Mouse (Mus musculus) neural tube, embryonic 15.5 days (tissue): Measurements from ENCODE around the gene Mea1. TPM values are rescaled to one million over a fixed set of nuclear protein-coding genes. Genes with fewer than 3 reads are reported as not detected.

Source experiments
- ATAC-seq: fragments of 200-750 bp; cut with Nextera tagmentation; 2 replicates; pipeline ENCODE4 v1.8.0; 2017; ENCODE audit warnings: mild to moderate bottlenecking, moderate TSS enrichment, moderate library complexity; ENCODE audit not compliant: low FRiP score
- H3K27ac ChIP-seq: fragments of 300-500 bp; sonication (generic); replicated peaks from 2 replicates; pipeline ENCODE4 v1.5.1; 2015; ENCODE audit warnings: mild to moderate bottlenecking, inconsistent platforms
- H3K27me3 ChIP-seq: fragments of 300-500 bp; sonication (generic); replicated peaks from 2 replicates; pipeline ENCODE4 v1.6.1; 2015; ENCODE audit warnings: inconsistent platforms
- H3K36me3 ChIP-seq: fragments of 300-500 bp; sonication (generic); 2 replicates; pipeline ENCODE4 v1.6.1; 2015; ENCODE audit warnings: inconsistent platforms
- H3K4me1 ChIP-seq: fragments of 300-500 bp; sonication (generic); 2 replicates; pipeline ENCODE4 v1.6.1; 2015; ENCODE audit warnings: inconsistent platforms
- H3K4me2 ChIP-seq: fragments of 300-500 bp; sonication (generic); 2 replicates; pipeline ENCODE4 v1.6.1; 2015; ENCODE audit warnings: inconsistent platforms, mild to moderate bottlenecking, moderate library complexity
- H3K4me3 ChIP-seq: fragments of 300-500 bp; sonication (generic); replicated peaks from 2 replicates; pipeline ENCODE4 v1.5.1; 2015; ENCODE audit warnings: mild to moderate bottlenecking, inconsistent platforms
- H3K9ac ChIP-seq: fragments of 300-500 bp; sonication (generic); replicated peaks from 2 replicates; pipeline ENCODE4 v1.6.1; 2015; ENCODE audit warnings: mild to moderate bottlenecking, inconsistent platforms
- H3K9me3 ChIP-seq: fragments of 300-500 bp; sonication (generic); replicated peaks from 2 replicates; pipeline ENCODE4 v1.6.1; 2016; ENCODE audit warnings: inconsistent platforms
- WGBS: fragments of 180-500 bp; shearing (Covaris S2); methylation state at CpG from one replicate; pipeline ENCODE4 v1.1.7; 2015; ENCODE audit warnings: mixed read lengths; 5-methylcytosine and 5-hydroxymethylcytosine counted together
- polyA plus RNA-seq: library from polyadenylated mRNA; unstranded; fragments of >200 nt; fragmentation: Nextera tagmentation; extraction: Ambion mirVana; gene quantifications from 2 replicates; pipeline ENCODE4 v1.2.1, GENCODE M21; 2015

The Mea1 gene
- polyA plus RNA-seq, 1 experiment from 2014 or later: 308 TPM

GRCm38 (mm10) chr17:46698515-46698914 lies 19.9 kb downstream of the Mea1 start:
- Histone ChIP-seq H3K4me1 (peaks cover 30% of the 10 kb centered on the region), H3K27me3 (no peaks in the 10 kb centered on the region), H3K9ac (no peak overlapping the region), H3K9me3 (no peaks in the 10 kb centered on the region), H3K36me3 (peaks cover 7% of the 10 kb centered on the region), H3K4me2 (no peak overlapping the region), H3K4me3 (no peak overlapping the region), H3K27ac (no peak overlapping the region)
- WGBS: 92% methylated on average over 6 of the region's 6 CpGs
- ATAC-seq: no peak

GRCm38 (mm10) chr17:46699245-46699644 lies 20.7 kb downstream of the Mea1 start:
- Histone ChIP-seq H3K4me3 (no peak overlapping the region), H3K4me1 (peaks cover 37% of the 10 kb centered on the region), H3K9ac (no peak overlapping the region), H3K36me3 (peaks cover 7% of the 10 kb centered on the region), H3K4me2 (no peak overlapping the region), H3K27me3 (no peaks in the 10 kb centered on the region), H3K27ac (no peak overlapping the region), H3K9me3 (no peaks in the 10 kb centered on the region)
- 44% methylated on average over 5 of the region's 5 CpGs for WGBS
- ATAC-seq: no peak

DNA sequence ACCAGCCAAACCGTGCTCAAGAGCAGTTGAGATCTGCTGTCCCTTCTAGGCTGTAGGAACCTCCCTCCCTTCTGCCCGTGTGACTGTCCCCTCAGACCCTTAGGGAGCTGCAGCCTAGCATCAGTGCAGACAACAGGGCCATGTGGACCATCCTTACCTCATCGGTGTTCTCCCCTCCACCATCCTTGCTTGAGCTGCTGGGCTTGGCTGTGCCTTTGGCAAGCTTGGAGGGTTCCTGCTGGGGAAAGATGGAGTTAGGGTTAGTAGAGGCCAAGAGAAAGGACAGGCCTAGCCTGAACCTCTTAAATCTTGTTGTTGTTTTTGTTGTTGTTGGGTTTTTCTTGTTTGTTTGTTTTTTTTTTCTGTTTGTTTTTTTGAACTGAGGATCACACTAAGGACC lies 21.3 kb downstream of the Mea1 start:
- H3K36me3 ChIP-seq: peaks cover 7% of the 10 kb centered on the region
- 89% methylated on average over 3 of the region's 3 CpGs for WGBS
- no peaks in the 10 kb centered on the region for H3K27me3 ChIP-seq
- H3K9ac ChIP-seq: no peak overlapping the region
- no peak for ATAC-seq
- H3K4me3 ChIP-seq: no peak overlapping the region
- H3K9me3 ChIP-seq: no peaks in the 10 kb centered on the region
- no peak overlapping the region for H3K4me2 ChIP-seq
- H3K4me1 ChIP-seq: peaks cover 37% of the 10 kb centered on the region
- no peak overlapping the region for H3K27ac ChIP-seq

GRCm38 (mm10) chr17:46701489-46701888 lies 22.9 kb downstream of the Mea1 start:
- Histone ChIP-seq H3K4me2 (peak overlapping the region; percentile 88), H3K4me3 (no peak overlapping the region), H3K27ac (peak overlapping the region; percentile 41), H3K36me3 (peaks cover 7% of the 10 kb centered on the region), H3K9me3 (no peaks in the 10 kb centered on the region), H3K9ac (0 out of 2 replicates have a peak overlapping the region, but pooled peaks have one; percentile 2), H3K27me3 (no peaks in the 10 kb centered on the region), H3K4me1 (peaks cover 48% of the 10 kb centered on the region)
- WGBS: 75% methylated on average over 12 of the region's 12 CpGs
- ATAC-seq: no peak

GRCm38 (mm10) chr17:46702100-46702499 lies 23.5 kb downstream of the Mea1 start:
- Histone ChIP-seq H3K4me1 (peaks cover 49% of the 10 kb centered on the region), H3K36me3 (peaks cover 7% of the 10 kb centered on the region), H3K27ac (0 out of 2 replicates have a peak overlapping the region, but pooled peaks have one; percentile 60), H3K27me3 (no peaks in the 10 kb centered on the region), H3K4me2 (peak overlapping the region; percentile 88), H3K4me3 (no peak overlapping the region), H3K9ac (0 out of 2 replicates have a peak overlapping the region, but pooled peaks have one; percentile 2), H3K9me3 (no peaks in the 10 kb centered on the region)
- no peak for ATAC-seq
- WGBS: 90% methylated on average over 12 of the region's 12 CpGs

DNA sequence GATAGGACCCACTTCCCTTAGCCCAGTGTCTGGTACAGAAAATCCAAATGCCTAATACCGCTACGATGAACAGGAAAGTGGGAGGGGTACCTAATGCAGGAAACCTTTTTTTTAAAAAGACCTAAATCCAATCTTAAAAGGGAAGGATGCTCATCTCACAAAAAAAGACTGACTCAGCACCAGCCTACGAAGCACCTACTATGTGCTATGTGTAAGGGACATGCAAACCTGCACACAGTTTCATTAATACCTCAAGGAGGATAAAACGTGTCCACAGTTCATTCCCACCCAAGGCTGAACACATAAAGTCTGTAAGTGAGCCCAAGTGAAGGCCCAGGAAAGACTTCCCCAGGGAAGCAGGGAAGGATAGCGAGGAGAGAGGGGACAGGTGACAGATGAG lies 23.9 kb downstream of the Mea1 start:
- H3K4me2 ChIP-seq: peak overlapping the region; percentile 88
- WGBS: 84% methylated on average over 5 of the region's 5 CpGs
- peaks cover 49% of the 10 kb centered on the region for H3K4me1 ChIP-seq
- no peaks in the 10 kb centered on the region for H3K27me3 ChIP-seq
- H3K9me3 ChIP-seq: no peaks in the 10 kb centered on the region
- H3K9ac ChIP-seq: no peak overlapping the region
- H3K36me3 ChIP-seq: peaks cover 7% of the 10 kb centered on the region
- no peak overlapping the region for H3K27ac ChIP-seq
- H3K4me3 ChIP-seq: no peak overlapping the region
- ATAC-seq: no peak

GRCm38 (mm10) chr17:46703971-46704886 lies 25.6 kb downstream of the Mea1 start:
- Histone ChIP-seq H3K27ac (peak overlapping the region; percentile 95), H3K9ac (peak overlapping the region; percentile 95), H3K36me3 (no peaks in the 10 kb centered on the region), H3K4me2 (peak overlapping the region; percentile 88), H3K27me3 (no peaks in the 10 kb centered on the region), H3K9me3 (no peaks in the 10 kb centered on the region), H3K4me1 (peaks cover 49% of the 10 kb centered on the region), H3K4me3 (peak overlapping the region; percentile 98)
- WGBS: 7% methylated on average over 35 of the region's 41 CpGs
- ATAC-seq: peak; percentile 58

- H3K9me3 ChIP-seq: no peaks in the 10 kb centered on the region
- peak within 1 kb of the TSS; percentile 88 for H3K4me2 ChIP-seq
- peak within 1 kb of the TSS; percentile 95 for H3K9ac ChIP-seq
- H3K27ac ChIP-seq: peak within 1 kb of the TSS; percentile 95
- peaks cover 49% of the 10 kb centered on the region for H3K4me1 ChIP-seq
- peak within 1 kb of the TSS; percentile 98 for H3K4me3 ChIP-seq
- no peaks in the 10 kb centered on the region for H3K36me3 ChIP-seq
- under 1% methylated on average over 48 of the region's 48 CpGs for WGBS
- ATAC-seq: peak; percentile 96
- H3K27me3 ChIP-seq: no peaks in the 10 kb centered on the region
These were observed 26.6 kb downstream of the Mea1 start, which contains the start of gene Ppp2r5d for GRCm38 (mm10) chr17:46704887-46705835. Ppp2r5d (minus strand) TSS chr17:46705111.

- no peaks in the 10 kb centered on the region for H3K27me3 ChIP-seq
- H3K4me2 ChIP-seq: no peak overlapping the region
- 93% methylated on average over 14 of the region's 14 CpGs for WGBS
- H3K9ac ChIP-seq: no peak overlapping the region
- H3K27ac ChIP-seq: no peak overlapping the region
- H3K4me1 ChIP-seq: peaks cover 46% of the 10 kb centered on the region
- H3K4me3 ChIP-seq: no peak overlapping the region
- ATAC-seq: no peak
- H3K9me3 ChIP-seq: no peaks in the 10 kb centered on the region
- H3K36me3 ChIP-seq: no peaks in the 10 kb centered on the region
These were observed 27.9 kb downstream of the Mea1 start for GRCm38 (mm10) chr17:46706375-46707089.

- WGBS: 7% methylated on average over 36 of the region's 36 CpGs
- Histone ChIP-seq H3K4me1 (peaks cover 27% of the 10 kb centered on the region), H3K36me3 (peaks cover 24% of the 10 kb centered on the region), H3K9me3 (no peaks in the 10 kb centered on the region), H3K27me3 (no peaks in the 10 kb centered on the region), H3K9ac (peak within 1 kb of the TSS; percentile 76), H3K27ac (peak within 1 kb of the TSS; percentile 84), H3K4me2 (peak within 1 kb of the TSS; percentile 86), H3K4me3 (peak within 1 kb of the TSS; percentile 67)
- peak; percentile 92 for ATAC-seq
These were observed 32.5 kb downstream of the Mea1 start, which contains the start of gene Pex6 for GRCm38 (mm10) chr17:46710959-46711597. Pex6 (plus strand) TSS chr17:46711463.
